Mouse (Mus musculus) adipocyte (in vitro differentiated cells): ENCODE measurements around the gene A730049H05Rik.
A peak's percentile ranks its signal among the peaks of the same experiment; 100 is the strongest.

Experiments
- DNase-seq: peaks from one replicate; pipeline ENCODE4 v3.0.0-alpha.2; 2016; ENCODE audit warnings: low spot score

The A730049H05Rik gene

DNA sequence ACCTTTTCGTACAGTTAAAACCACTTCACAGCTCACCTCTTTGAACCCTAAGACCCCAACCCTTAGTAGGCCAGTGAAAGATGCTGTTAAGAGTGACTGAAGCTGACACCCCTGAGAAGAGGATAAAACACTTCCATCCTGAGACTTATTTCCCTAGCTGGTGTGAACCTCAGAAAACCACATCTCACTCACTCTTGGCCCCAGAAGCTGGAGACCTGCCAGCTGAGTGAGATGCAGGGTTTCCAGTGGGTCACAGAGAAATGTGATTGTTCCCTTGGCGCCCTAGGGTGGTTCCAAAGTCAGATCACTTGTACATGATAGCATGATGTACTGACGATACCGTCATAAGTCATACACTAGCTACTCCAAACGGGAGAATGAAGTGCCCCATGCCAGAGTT lies 66.2 kb downstream of the A730049H05Rik start:
- DNase-seq: peak; percentile 18

GRCm38 (mm10) chr6:92883131-92883900 lies 67.0 kb downstream of the A730049H05Rik start:
- no peak for DNase-seq

DNA sequence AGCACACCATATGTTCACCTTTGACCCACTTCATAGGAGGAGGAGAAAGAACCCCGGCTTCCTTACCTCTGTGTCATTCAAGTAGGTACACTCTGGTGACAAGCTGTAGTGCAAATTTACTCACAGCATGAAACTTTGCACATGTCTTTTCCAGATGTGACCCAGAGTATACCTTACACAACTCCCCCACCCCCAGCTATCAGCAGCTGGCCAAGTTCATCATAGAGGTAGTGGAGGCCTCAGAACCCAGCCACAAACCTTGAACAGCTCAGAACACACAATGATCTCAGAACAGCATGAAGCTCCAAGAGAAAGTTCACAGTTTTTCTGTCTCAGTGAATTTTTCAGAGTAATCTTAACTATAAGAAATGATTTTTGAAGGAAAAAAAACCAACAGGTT lies 75.3 kb downstream of the A730049H05Rik start:
- DNase-seq: no peak
